Mouse (Mus musculus): ENCODE measurements around the gene Tia1.

GRCm38 (mm10) chr6:86368479-86368878, 35.5 kb upstream of the Tia1 start:
- no peak for TF ChIP-seq POLR2A (IDR thresholded peaks at IDR 0.05; ENCODE audit: borderline replicate concordance, control insufficient read depth, low read depth, low read length)
- no peak for TF ChIP-seq CTCF (IDR thresholded peaks at IDR 0.05; ENCODE audit: control insufficient read depth, insufficient read depth, low read length)
